Mouse (Mus musculus): Measurements from ENCODE around the gene Ttc5. TPM values are rescaled to one million over a fixed set of nuclear protein-coding genes. Genes with fewer than 3 reads are reported as not detected.
"Not testable (repeated sequence)": the region's sequence is repeated elsewhere in the genome, so short reads cannot be mapped to it uniquely, and the experiment has no call there.

The Ttc5 gene
- polyA plus RNA-seq, 1 experiment from 2014 or later: 85.3 TPM

DNA sequence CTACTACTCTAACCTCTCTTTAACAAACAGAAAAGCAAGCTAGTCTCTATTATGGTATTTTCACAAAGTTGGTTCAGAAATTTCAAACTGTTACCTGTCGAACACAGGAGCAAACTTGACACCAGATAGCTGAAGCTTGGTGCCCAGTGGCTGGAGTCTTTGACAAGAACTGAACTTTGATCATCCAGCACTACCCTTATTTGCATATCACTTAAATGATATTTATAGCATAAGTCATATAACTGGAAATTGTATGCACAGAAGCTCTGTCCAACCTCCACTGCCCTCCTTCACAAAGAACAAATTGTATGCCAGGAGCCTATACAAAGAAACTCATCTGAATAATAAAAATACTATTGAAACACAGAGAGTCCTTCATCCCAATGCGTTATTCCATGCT, 43.7 kb downstream of the Ttc5 start:
- H3K4me1 ChIP-seq (ENCODE audit: control insufficient read depth, insufficient read depth, low read length): no peaks in the 10 kb centered on the region
- no peak for ATAC-seq (ENCODE audit: insufficient number of reproducible peaks, low FRiP score, low TSS enrichment, low read depth)
- no peaks in the 10 kb centered on the region for H3K27me3 ChIP-seq (ENCODE audit: control insufficient read depth, insufficient read depth, low read length)
- H3K4me3 ChIP-seq (ENCODE audit: low read depth, low read length): no peak overlapping the region
- DNase-seq (ENCODE audit: low spot score): no peak
- H3K4me2 ChIP-seq (ENCODE audit: low read depth, severe bottlenecking): no peak overlapping the region
- WGBS: 82% methylated on average over 2 of the region's 2 CpGs
- no peak overlapping the region for H3K9ac ChIP-seq (ENCODE audit: low read length)
- no peak overlapping the region for H3K27ac ChIP-seq (replicated peaks; ENCODE audit: low read depth, low read length)
- H3K36me3 ChIP-seq (ENCODE audit: control insufficient read depth, insufficient read depth, low read length): no peaks in the 10 kb centered on the region
- no peaks in the 10 kb centered on the region for H3K9me3 ChIP-seq (ENCODE audit: control insufficient read depth, low read length)

GRCm38 (mm10) chr14:50740334-50740733, 45.0 kb downstream of the Ttc5 start:
- no peak overlapping the region for H3K4me2 ChIP-seq (ENCODE audit: low read depth, severe bottlenecking)
- ATAC-seq (ENCODE audit: insufficient number of reproducible peaks, low FRiP score, low TSS enrichment, low read depth) (no peak), DNase-seq (ENCODE audit: low spot score) (no peak)
- H3K27me3 ChIP-seq (ENCODE audit: control insufficient read depth, insufficient read depth, low read length): no peaks in the 10 kb centered on the region
- no peak overlapping the region for H3K4me3 ChIP-seq (ENCODE audit: low read depth, low read length)
- no peak overlapping the region for H3K9ac ChIP-seq (ENCODE audit: low read length)
- no peaks in the 10 kb centered on the region for H3K36me3 ChIP-seq (ENCODE audit: control insufficient read depth, insufficient read depth, low read length)
- no peaks in the 10 kb centered on the region for H3K9me3 ChIP-seq (ENCODE audit: control insufficient read depth, low read length)
- H3K4me1 ChIP-seq (ENCODE audit: control insufficient read depth, insufficient read depth, low read length): no peaks in the 10 kb centered on the region
- H3K27ac ChIP-seq (replicated peaks; ENCODE audit: low read depth, low read length): no peak overlapping the region
- WGBS: 72% methylated on average over 2 of the region's 2 CpGs

- not testable (repeated sequence) for H3K27ac ChIP-seq (replicated peaks; ENCODE audit: low read depth, low read length); H3K36me3 ChIP-seq (ENCODE audit: control insufficient read depth, insufficient read depth, low read length); ATAC-seq (ENCODE audit: insufficient number of reproducible peaks, low FRiP score, low TSS enrichment, low read depth); H3K9ac ChIP-seq (ENCODE audit: low read length); DNase-seq (ENCODE audit: low spot score); H3K9me3 ChIP-seq (ENCODE audit: control insufficient read depth, low read length); H3K4me3 ChIP-seq (ENCODE audit: low read depth, low read length); H3K4me2 ChIP-seq (ENCODE audit: low read depth, severe bottlenecking); H3K4me1 ChIP-seq (ENCODE audit: control insufficient read depth, insufficient read depth, low read length); H3K27me3 ChIP-seq (ENCODE audit: control insufficient read depth, insufficient read depth, low read length)
- 83% methylated on average over 3 of the region's 4 CpGs for WGBS
Measured at GRCm38 (mm10) chr14:50722371-50722770, 62.9 kb downstream of the Ttc5 start.

- not testable (repeated sequence) for ATAC-seq (ENCODE audit: insufficient number of reproducible peaks, low FRiP score, low TSS enrichment, low read depth); H3K4me3 ChIP-seq (ENCODE audit: low read depth, low read length); H3K9me3 ChIP-seq (ENCODE audit: control insufficient read depth, low read length); H3K4me1 ChIP-seq (ENCODE audit: control insufficient read depth, insufficient read depth, low read length); H3K4me2 ChIP-seq (ENCODE audit: low read depth, severe bottlenecking); H3K27ac ChIP-seq (replicated peaks; ENCODE audit: low read depth, low read length); H3K27me3 ChIP-seq (ENCODE audit: control insufficient read depth, insufficient read depth, low read length); H3K9ac ChIP-seq (ENCODE audit: low read length); H3K36me3 ChIP-seq (ENCODE audit: control insufficient read depth, insufficient read depth, low read length)
- DNase-seq (ENCODE audit: low spot score): peak; percentile 23
- WGBS: 92% methylated on average over 15 of the region's 15 CpGs
Measured at GRCm38 (mm10) chr14:50719875-50720274, 65.4 kb downstream of the Ttc5 start.

Other genes with a start within 250 kb of the Ttc5 start
- not detected in 2 replicates for gene Olfr744, start 170.6 kb downstream of the Ttc5 start, polyA plus RNA-seq (2014; fragmentation: Nextera tagmentation; extraction: Ambion mirVana)
- gene Olfr745, start 146.1 kb downstream of the Ttc5 start, polyA plus RNA-seq (2014; fragmentation: Nextera tagmentation; extraction: Ambion mirVana): not detected in 2 replicates
- not detected in 2 replicates for gene Olfr746, start 138.4 kb downstream of the Ttc5 start, polyA plus RNA-seq (2014; fragmentation: Nextera tagmentation; extraction: Ambion mirVana)
- not detected in 2 replicates for gene Olfr747, start 92.3 kb downstream of the Ttc5 start, polyA plus RNA-seq (2014; fragmentation: Nextera tagmentation; extraction: Ambion mirVana)
- gene Olfr748, start 78.1 kb downstream of the Ttc5 start, polyA plus RNA-seq (2014; fragmentation: Nextera tagmentation; extraction: Ambion mirVana): not detected in 2 replicates
- gene Olfr749, start 40.4 kb downstream of the Ttc5 start, polyA plus RNA-seq (2014; fragmentation: Nextera tagmentation; extraction: Ambion mirVana): not detected in 2 replicates
- not detected in 2 replicates for gene Ccnb1ip1, start 22.2 kb upstream of the Ttc5 start, polyA plus RNA-seq (2014; fragmentation: Nextera tagmentation; extraction: Ambion mirVana)
- gene Parp2, start 22.3 kb upstream of the Ttc5 start, polyA plus RNA-seq (2014; fragmentation: Nextera tagmentation; extraction: Ambion mirVana): 71.6 and 79.9 TPM in 2 replicates
- 5.2 and 6.2 TPM in 2 replicates for gene Tep1, start 85.0 kb upstream of the Ttc5 start, polyA plus RNA-seq (2014; fragmentation: Nextera tagmentation; extraction: Ambion mirVana)
- 0.08 TPM in 1 of 2 replicates, not detected in the other for gene Klhl33, start 112.0 kb upstream of the Ttc5 start, polyA plus RNA-seq (2014; fragmentation: Nextera tagmentation; extraction: Ambion mirVana)
- gene Osgep, start 139.4 kb upstream of the Ttc5 start, polyA plus RNA-seq (2014; fragmentation: Nextera tagmentation; extraction: Ambion mirVana): 173 and 186 TPM in 2 replicates
- 447 and 466 TPM in 2 replicates for gene Apex1, start 139.4 kb upstream of the Ttc5 start, polyA plus RNA-seq (2014; fragmentation: Nextera tagmentation; extraction: Ambion mirVana)
- gene Pip4p1, start 145.3 kb upstream of the Ttc5 start, polyA plus RNA-seq (2014; fragmentation: Nextera tagmentation; extraction: Ambion mirVana): 47.3 and 52.8 TPM in 2 replicates
- 78.4 and 86.1 TPM in 2 replicates for gene Pnp, start 145.6 kb upstream of the Ttc5 start, polyA plus RNA-seq (2014; fragmentation: Nextera tagmentation; extraction: Ambion mirVana)
- not detected in 2 replicates for gene Gm49342, start 159.0 kb upstream of the Ttc5 start, polyA plus RNA-seq (2014; fragmentation: Nextera tagmentation; extraction: Ambion mirVana)
- 0.34 and 0.84 TPM in 2 replicates for gene Pnp2, start 170.5 kb upstream of the Ttc5 start, polyA plus RNA-seq (2014; fragmentation: Nextera tagmentation; extraction: Ambion mirVana)
- gene Rnase10, start 222.2 kb upstream of the Ttc5 start, polyA plus RNA-seq (2014; fragmentation: Nextera tagmentation; extraction: Ambion mirVana): not detected in 2 replicates

Data from limb, embryonic 11.5 days (tissue).